Mouse (Mus musculus): Measurements from ENCODE around the gene Rnf157.
"Not testable (repeated sequence)": the region's sequence is repeated elsewhere in the genome, so short reads cannot be mapped to it uniquely, and the experiment has no call there.

Rnf157 gene

GRCm38 (mm10) chr11:116416196-116416943, 3.5 kb upstream of the Rnf157 start:
- no peak for DNase-seq

- DNase-seq = no peak
Measured at GRCm38 (mm10) chr11:116413631-116414022, 795 bp upstream of the Rnf157 start.

GRCm38 (mm10) chr11:116412028-116412827, 604 bp downstream of the Rnf157 start:
- DNase-seq = peak; percentile 34

- no peak for DNase-seq
Measured at GRCm38 (mm10) chr11:116411582-116411981, 1.2 kb downstream of the Rnf157 start.

GRCm38 (mm10) chr11:116410415-116410814, 2.4 kb downstream of the Rnf157 start:
- DNase-seq = not testable (repeated sequence)

- no peak for DNase-seq
Measured at GRCm38 (mm10) chr11:116409008-116409407, 3.8 kb downstream of the Rnf157 start.

- peak; percentile 54 for DNase-seq
Measured at GRCm38 (mm10) chr11:116406231-116406728, 6.6 kb downstream of the Rnf157 start.

- no peak for DNase-seq
Measured at GRCm38 (mm10) chr11:116405601-116406000, 7.2 kb downstream of the Rnf157 start.

- DNase-seq = no peak
Measured at GRCm38 (mm10) chr11:116400560-116400959, 12.3 kb downstream of the Rnf157 start.

GRCm38 (mm10) chr11:116398348-116398677, 14.5 kb downstream of the Rnf157 start:
- no peak for DNase-seq

GRCm38 (mm10) chr11:116397517-116398347, 15.1 kb downstream of the Rnf157 start:
- DNase-seq = no peak

GRCm38 (mm10) chr11:116396934-116397330, 15.9 kb downstream of the Rnf157 start:
- no peak for DNase-seq

- DNase-seq = no peak
Measured at GRCm38 (mm10) chr11:116396276-116396933, 16.4 kb downstream of the Rnf157 start.

GRCm38 (mm10) chr11:116394769-116395168, 18.1 kb downstream of the Rnf157 start:
- DNase-seq = no peak

- DNase-seq = peak; percentile 41
Measured at GRCm38 (mm10) chr11:116388841-116389480, 23.9 kb downstream of the Rnf157 start.

- no peak for DNase-seq
Measured at GRCm38 (mm10) chr11:116387086-116388071, 25.5 kb downstream of the Rnf157 start.

- no peak for DNase-seq
Measured at GRCm38 (mm10) chr11:116385999-116386398, 26.8 kb downstream of the Rnf157 start.

GRCm38 (mm10) chr11:116384171-116384570, 28.7 kb downstream of the Rnf157 start:
- no peak for DNase-seq

- not testable (repeated sequence) for DNase-seq
Measured at GRCm38 (mm10) chr11:116383070-116383469, 29.8 kb downstream of the Rnf157 start.

GRCm38 (mm10) chr11:116380767-116381166, 32.1 kb downstream of the Rnf157 start:
- DNase-seq = no peak

GRCm38 (mm10) chr11:116379530-116379929, 33.3 kb downstream of the Rnf157 start:
- no peak for DNase-seq

Measured in right cerebral cortex, adult 18-20 months (tissue).